Mouse (Mus musculus): ENCODE measurements around the gene Gpr88.

Gene Gpr88

DNA sequence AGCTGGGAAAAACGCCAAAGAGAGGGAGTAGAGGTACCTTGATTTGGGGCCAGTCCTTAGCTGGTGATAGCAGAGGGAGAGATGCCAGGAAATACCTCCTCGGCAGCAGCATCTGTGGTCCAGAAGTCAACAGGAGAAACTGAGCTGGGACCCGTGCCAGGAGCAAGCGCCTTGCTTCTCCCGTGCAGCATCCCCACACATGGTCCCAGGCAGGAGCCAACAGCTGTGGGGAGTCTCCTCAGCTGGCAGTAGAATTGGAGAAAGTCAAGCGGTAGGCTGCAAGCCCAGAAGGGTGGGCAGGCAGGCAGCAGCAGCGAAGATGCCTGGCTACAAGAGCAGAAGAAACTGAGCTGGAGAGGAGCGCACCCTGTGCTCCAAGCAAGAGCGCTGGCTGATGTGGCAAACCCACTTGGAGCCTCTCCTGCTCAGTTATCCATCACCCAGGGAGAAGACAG, at the start of gene Gpr88:
TSS of gene Gpr88 (minus strand) at position 427 of the 455 bp plus-strand sequence.
- DNase-seq, result peak; percentile 87

DNA sequence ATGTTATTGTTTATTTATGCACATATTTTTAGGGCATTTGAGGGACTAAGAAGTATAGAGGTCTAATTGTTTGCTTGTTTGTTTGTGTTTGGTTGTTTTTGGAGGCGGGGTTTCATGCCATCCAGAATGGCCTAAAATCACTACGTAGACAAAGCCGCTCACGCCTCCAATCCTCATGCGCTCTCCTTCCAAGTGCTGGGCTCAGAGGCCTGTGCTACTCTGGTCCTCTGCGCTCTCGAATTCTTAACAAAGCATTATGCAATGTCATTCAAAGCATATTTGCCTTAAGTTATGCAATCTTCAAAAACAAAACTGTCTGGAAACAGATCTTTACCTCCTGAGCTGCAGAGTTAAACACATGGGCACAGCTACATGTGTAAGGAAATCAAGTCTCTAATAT, 49.3 kb upstream of the Gpr88 start:
- DNase-seq, result no peak

DNA sequence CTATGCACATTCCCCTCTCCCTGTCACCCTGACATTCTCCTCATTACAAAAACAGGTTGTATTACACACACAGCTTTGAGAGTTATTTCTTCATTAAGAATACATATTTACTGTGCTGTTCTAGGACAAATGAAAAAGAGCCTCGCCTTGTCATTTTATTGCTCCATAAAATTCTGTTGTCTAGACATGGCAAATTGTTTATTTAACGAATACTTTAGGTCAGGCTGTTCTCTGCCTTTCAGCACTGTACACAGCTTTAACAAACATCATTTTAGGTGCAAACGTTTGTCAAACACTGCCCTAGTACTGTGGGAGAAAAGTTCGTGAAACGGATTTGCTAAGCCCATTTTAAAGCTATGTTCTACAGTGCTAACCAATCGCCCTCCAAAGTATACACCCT, 48.5 kb upstream of the Gpr88 start:
- no peak for DNase-seq

DNA sequence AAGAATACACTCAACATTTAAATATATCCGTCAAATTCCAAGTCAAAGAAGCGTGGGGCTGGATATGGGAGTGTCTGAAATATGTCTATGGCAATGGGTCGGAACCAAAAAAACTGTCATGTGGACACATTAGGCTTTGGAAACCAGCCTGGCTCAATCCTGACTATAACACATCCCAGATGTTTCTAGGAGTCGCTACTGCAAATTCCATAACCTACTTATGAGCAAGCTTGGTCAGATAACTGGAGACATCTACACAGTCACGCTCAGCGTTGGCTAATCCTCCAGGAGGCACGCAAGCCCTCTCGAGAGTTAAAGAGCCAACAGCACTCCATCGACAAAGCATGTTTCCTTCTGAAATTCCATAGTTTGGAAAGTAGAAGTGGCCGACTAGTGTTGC, 45.4 kb upstream of the Gpr88 start:
- no peak for DNase-seq

DNA sequence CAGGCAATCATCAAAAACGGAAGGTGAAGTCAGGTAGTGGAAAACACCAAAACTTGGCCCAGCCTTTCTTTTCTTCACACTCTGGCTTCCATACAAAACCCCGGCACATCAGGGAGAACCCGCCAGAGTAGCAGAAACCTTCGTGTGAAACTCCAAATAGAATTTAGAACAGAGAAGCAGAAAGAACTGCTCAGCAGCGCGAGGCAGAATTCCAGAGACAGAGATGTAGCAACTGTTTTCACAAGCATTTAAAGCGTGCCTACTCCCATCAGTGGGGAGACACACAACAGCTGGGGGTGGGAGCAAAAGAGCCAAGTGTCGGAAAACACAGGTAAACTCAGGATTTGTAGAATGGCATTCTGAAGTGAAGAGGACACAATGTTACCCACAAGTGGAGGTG, 44.7 kb upstream of the Gpr88 start:
- DNase-seq, result peak; percentile 36

DNA sequence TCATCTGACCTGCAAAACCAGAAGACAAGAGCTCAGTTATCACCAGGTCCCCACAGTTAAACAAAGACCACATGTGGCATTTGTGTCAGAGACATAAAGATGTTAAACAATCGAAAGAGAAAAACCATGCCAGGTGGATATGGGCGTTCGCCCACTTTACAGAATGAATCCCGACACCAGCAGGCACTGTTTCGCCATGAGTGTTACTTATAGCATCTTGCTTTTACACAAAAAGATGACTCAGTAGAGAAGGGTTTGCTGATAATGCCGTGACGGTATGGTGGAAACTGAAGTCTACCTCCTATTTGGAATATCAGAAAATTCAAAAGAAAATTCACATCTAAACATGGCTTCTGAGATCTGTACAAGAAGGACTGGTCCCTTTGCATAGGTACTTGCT, 43.9 kb upstream of the Gpr88 start:
- DNase-seq, result peak; percentile 35

DNA sequence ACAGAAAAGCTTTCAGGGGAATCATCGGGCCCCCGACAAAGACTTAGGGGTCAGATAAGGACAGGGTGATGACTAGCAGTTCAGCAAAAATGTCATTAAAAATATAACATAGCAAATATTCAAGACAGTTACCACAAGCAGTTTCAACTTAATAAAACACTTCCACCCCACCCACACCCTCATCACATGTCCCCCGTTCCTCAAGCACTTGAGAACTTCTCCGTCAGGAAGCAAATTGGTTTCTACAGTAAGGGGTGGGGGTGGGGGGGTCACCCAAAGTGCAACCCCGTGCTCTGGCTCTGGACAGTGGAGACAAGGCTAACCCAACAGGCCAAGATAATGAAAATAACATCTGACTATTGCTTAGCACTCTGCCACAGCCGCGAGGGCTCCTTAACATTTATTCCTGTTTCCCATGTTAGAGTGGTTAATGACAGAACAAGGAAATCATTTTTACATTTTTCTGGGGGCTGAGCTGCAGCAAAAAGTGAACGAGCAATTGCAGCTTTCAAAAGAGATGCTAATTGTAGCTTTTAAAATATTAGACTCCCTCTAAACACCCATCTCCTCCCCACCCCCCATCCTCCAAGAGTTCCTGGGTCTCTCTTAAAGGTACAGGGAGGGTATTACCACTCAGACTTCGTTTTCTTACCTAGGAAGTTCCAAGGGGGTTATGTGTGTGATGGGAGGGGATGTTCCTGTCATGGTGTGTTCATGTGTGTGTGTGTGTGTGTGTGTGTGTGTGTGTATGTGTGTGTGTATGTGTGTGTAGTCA, 36.9 kb upstream of the Gpr88 start:
- DNase-seq, result no peak

DNA sequence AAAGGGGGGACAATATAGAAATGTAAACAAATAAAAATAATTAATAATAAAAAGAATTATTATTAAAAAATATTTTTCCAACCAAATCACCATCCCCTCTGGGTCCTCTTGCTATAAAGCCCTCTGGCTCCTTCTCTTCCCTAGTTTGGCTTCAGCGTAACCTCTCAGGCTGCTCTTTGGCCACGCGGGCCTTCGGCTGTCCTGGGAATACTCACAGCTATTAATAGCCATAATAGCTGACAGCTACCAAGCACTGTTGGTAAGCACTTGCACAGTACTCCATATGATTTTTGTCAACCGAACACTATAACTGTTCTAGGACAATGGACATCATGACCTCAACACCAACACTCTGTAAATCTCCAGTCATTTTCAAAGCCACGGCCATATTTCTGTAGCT, 35.5 kb upstream of the Gpr88 start:
- DNase-seq, result no peak

DNA sequence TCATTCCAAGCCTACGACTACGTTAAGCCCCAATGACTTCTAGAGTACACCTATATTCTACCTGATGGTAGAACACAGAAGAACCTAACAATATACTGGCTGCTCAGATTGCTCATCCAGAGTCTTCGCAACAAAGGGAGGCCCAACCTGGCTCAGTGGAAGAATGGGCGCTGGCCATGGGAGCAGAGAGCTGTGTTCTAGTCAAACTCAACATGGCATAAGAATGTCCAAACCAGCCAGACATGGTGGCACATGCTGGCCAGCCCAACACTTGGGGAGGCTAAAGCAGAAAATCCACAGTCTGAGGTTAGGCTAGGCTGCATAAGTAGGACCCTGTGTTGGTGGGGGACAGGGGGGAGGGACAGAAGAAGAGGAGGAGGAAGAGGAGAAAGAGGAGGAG, 31.4 kb upstream of the Gpr88 start:
- no peak for DNase-seq

DNA sequence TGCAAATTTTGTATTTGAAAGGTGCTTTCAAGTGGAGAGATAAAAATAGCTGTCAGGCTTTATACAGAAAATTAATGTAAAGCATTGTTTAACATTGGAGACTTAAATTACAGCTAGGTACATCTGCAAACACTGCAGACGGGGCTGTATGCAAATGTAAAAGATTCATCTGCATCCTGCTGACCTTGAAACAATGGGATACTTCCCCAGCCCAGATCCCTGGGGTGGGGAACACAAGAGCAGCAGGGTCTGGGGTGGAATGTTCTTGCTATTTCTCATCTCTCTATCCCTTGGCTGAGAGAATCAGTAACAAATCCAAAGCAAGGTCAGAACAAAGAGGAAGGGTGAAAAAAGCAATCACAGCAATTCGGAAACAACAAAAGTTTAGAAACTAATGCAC, 30.7 kb upstream of the Gpr88 start:
- no peak for DNase-seq

DNA sequence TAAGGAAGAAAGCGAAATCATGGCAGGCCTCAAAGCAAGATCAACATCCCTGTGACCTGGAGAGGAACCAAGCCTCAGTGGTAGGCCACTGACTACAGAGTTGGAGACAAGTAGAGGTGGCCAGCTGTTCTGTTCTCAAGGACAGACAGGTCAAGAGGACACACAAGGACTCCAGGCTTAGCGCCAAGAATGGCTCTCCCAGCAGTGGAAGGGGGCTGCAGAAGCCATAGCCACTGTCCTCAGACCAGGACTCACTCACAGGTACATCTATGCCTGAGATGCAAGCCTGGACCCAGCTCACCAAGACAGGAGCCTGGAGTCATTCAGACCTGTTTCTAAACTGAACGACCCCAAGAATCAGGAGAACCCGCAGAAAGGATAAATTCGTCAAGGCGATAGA, 28.4 kb upstream of the Gpr88 start:
- DNase-seq, result no peak

DNA sequence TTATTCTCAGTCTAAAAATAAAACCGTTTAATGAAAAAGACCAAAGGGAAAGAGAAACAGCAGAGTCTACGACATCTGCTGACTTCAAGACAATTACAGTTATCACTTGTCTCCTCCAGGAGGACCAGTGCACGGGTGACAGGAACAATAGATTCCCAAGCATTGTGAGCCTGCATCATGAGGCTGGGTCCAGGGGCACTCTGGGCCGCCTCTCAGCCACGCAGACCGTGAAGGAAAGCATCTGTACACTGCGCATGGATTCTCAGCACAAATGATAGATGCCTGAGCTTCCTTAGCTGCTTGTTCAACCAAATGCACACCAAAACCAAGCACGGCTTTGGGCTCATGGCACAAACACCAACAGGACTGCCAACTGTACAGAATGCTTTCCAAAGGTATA, 23.8 kb upstream of the Gpr88 start:
- no peak for DNase-seq

DNA sequence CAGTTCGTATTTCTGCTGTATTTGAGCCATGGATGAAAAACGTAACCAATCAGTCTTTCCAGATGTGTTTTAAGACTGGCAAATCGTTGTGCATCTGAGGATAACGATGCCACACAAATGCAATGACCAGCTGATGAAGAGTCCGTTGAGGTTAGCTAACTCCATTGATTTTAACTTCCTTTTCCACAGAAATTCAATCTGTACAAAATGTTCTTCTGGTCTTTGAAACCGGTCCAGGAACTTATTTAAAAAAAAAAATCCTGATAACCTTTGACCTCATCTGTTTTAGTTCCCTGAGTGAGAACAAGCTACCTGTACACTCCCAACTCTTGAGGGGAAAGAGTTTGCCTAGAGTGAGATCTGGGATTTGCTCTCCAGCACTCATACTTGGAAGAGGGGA, 18.4 kb upstream of the Gpr88 start:
- no peak for DNase-seq

DNA sequence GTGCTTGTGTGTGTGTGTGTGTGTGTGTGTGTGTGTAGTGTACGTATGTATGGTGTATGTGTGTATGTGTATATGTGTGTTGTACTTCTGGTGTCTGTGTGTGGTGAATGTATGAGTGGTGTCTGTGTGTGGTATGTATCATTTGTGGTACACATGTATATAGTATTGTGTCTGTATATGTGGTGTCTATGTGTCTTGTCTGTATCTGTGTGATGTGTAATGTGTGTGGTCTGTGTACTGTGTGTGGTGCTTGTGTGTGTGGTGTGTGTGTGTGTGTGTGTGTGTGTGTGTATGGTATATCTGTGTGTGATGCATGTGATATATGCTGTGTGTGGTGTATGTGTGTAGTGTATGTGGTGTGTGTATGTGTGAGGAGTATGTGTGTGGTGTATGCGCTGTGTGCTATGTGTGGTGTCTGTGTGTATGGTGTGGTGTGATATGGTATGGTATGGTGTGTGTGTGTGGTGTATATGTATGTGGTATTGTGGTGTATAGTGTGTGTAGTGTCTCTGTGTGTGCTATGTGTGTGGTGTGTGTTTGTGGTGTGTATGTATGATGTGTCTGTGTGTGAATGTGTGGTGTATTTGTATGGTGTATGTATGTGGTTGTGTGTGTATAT, 13.8 kb upstream of the Gpr88 start:
- no peak for DNase-seq

DNA sequence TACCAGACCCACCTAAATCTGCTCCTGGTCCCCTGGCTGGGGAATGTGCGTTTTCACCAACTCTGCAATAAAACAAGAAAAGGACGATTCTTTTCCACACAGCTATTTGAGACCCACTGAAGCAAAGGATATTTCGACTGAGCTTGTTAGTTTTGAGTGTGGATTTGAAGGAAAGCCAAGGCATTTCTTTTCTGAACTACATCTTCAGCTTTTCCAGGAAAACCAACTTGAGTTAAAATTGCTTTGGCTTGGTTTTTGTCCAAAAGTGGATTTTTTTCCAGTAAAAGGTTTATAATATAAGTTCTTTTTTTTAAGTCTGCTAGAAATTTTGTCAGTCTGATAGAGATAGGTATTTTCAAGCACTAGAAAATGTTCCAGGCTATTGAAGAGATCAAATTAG, 13.1 kb upstream of the Gpr88 start:
- DNase-seq, result no peak

DNA sequence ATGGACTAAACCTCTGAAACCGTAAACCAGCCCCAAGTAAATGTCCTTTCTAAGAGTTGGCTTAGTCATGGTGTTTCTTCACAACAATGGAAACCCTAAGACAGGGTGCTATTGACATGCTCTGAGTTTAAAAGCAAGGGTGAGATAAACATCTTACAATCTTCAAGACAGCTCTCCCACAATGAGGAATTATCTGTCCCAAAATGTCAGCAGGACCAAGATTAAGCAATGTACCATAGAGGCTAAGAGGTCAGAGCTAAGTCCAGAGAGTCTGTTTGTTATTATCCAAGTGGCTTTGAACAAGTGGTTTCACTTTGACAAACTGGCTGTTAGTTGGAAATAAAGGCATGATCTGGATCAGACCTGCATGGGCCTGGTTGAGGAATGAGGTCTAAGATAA, 10.7 kb upstream of the Gpr88 start:
- DNase-seq, result no peak

DNA sequence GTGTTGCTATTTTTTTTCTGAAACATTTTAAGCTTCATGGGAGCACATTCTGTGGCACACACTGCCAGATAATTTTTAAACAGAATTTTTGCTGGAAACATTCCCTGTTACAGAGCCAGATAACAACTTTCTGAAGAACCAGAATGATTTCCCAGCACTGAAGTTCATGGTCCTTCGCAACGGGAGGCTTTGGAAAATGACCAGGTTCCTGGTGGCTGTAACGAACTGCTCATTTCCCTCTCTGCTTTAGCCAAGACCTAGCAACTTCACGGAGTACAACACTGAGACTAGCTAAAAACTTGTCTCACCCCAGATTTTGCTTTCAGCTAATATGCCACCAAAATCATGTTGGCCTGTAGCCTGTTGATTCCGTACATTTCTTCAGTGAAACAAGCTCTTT, 9.8 kb upstream of the Gpr88 start:
- no peak for DNase-seq

DNA sequence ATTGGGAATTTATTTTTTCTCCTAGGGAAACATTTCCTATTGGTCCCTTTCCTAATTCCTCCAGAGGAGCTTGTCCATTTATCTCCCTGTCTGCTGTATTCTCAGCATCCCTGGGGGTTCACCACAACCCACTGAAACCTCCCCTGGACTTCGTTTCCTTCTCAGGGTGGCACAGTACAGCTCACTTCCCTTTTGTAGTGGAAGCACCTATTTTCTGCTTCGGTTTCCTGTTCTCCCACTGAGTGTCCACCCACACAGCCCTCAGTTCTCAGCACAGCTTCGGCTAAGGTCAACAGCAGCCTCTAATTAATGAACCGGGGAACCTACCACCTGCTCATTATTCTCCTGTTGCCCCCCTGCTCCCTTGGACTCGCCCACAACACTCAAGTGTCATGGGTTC, 2.8 kb upstream of the Gpr88 start:
- DNase-seq, result no peak

DNA sequence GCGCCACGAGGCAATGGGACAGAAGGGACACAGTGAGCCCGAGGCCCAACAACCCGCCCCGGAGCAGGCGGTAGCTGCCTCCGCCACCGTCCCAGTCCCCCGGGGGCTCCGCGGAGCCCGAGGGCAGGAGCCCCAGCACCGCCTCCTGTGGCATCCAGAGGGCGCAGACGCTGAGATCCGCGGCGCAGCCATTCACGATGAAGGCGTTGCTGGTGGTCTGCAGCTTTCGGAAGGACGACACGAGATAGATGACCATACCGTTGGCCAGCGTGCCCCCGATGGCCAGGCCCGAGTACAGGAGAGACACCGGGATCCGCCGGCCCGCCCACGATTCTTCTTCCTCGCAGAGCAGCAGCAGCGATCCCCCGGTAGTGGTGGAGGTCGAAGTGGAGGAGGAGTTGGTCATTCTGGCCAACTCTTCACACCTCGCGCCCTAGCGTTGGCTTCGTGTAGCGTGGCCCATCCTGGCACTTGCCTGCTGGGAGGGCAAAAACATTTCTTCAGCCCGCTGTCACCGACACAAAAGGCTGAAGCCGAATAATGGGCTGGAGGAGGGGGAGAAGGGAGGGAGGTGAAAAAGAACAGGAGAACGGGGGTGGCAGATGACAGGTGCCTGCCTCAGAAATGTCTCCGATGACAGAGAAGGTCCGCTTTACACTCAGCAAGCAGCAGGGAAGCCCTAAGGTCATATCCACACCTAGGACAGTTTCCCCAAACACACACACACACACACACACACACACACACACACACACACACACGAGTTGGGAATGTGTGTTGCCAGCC, 855 bp downstream of the Gpr88 start:
- peak; percentile 54 for DNase-seq

DNA sequence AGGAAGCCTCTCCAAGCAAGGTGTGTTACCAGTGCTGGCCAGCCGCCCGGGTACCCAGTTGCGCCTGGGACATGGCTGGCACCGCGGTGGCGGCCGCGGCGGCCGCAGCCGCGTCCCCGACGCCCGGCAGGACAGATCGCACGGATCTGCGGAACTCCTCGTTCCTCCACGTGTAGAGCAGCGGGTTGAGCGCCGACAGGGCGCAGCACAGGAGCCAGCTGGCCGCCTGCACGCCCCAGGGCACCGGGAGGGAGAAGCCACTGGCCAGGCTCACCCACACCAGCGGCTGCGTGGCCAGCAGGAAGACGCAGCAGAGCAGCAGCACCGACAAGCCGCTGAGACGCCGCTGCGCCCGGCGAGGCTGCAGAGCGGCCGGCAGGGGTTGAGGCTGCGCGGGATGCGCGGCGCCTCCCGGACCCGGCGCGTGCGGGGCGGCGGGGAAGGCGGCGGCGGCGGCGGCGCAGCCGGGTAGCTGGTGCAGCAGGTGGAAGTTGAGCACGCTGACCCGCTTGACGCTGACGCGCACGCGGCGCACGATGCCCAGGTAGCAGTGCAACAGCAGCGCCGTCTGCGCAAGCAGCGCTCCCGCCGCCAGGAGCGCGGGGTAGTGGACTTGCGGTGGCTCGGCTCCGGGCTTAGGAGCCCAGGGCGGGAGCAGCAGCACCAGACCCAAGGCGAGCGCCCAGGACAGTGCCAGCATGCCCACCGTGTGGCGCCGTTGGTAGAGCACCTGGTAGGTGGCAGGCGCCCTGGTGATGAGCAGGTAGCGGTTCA, 1.6 kb downstream of the Gpr88 start:
- DNase-seq, result peak; percentile 73

DNA sequence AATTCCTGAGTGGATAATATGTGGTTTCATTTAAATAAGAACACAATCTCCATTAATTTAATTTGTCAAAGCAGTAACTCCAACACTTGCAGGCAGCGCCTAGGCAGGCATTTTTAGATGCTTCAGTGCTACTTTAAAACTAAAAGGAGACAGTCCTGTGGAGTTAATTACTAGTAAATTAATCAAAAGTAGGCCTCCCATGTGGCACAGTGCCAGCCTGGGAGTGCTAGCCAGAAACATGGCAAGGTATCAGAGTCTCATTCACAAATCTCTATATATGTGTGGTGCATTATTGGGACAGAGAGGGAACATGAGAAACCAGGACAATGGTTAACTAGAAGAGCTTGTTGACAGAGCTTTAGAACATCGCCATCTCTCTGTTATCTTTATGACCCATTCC, 4.3 kb downstream of the Gpr88 start:
- no peak for DNase-seq

DNA sequence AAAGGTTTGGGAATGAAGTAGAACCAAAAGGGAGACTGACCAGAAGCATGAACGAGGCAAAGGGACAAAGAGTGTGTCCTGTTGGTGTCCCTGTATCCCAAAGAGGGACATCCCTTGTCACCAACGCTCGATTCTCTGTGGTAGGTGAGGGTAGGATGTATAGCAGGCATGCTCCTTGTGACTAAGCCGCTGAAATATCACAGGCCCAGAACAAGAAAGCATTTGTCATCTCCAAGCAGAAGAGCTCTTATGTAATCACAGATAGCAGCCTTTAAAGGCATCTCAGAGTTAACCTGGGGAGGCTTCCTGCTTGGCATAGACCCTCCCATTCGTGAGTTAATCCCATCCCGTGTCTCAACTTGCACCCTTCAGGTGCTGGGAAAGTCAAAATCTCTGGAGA, 8.8 kb downstream of the Gpr88 start:
- DNase-seq, result no peak

DNA sequence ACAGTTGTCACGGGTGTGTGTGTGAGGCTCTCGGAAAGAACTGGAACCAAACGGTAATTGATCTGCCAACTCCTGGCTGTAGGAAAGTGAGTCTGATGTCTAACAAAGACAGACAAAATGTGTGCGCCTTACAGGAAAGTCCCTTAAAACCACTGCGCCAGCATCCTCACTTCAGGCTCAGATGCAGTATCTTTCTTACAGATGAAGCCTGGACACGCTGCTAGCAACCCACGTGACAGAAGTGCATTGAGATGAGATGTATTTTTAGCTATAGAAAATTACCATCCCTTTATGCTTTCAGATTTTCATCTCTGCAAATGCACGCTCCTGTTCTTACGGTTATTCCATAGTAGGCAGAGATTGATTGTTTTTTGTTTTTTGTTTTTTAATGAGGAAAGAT, 10.6 kb downstream of the Gpr88 start:
- DNase-seq, result no peak
